Mouse (Mus musculus) kidney, adult 2 months (tissue): ENCODE results near the gene Pdk2.

Experiments used
- CTCF ChIP-seq: fragments of 200-500 bp; conservative IDR thresholded peaks from 2 replicates; pipeline ENCODE4 v1.5.1; 2011; ENCODE audit warnings: low read depth, mild to moderate bottlenecking, control low read depth, low read length, moderate library complexity, mixed read lengths; ENCODE audit not compliant: insufficient read depth, insufficient read length
- POLR2A ChIP-seq: fragments of 200-500 bp; IDR thresholded peaks from one replicate; pipeline ENCODE4 v1.6.1; 2011; ENCODE audit warnings: low read depth, low read length, control low read depth

DNA sequence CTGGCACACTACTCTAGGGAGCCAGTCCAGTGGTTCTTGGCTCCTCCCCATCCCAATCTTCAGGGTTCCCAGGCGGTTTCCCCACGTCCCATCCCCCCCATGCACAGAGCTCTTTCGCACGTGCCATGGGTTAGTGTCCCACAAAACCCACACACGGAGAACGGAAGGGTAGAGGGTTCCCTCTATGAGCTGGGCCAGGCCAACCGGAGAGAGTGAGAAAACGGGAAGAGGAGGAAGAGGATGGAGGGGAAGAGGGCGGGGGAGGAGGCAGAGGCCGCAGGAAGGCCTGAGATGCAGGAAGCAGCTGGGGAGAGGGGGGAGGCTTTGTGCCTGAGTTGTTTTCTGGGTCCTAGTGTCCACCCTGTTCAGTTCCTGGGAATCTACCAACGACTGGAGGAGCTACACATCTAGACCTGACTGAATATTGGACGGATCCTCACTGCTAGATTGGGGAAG, 51.6 kb downstream of the Pdk2 start:
- TF ChIP-seq CTCF, result no peak
- no peak for TF ChIP-seq POLR2A
